Mouse (Mus musculus) brain, embryonic 14.5 days (tissue): ENCODE measurements around the gene Six3. TPM values are rescaled to one million over a fixed set of nuclear protein-coding genes. Genes with fewer than 3 reads are reported as not detected.

ENCODE experiments used
- DNase-seq: peaks from one replicate; pipeline ENCODE4 v3.0.0-alpha.2; 2011; ENCODE audit warnings: low read depth
- CTCF ChIP-seq: fragments of 200-500 bp; IDR thresholded peaks from 2 replicates; pipeline ENCODE4 v1.5.1; 2012; ENCODE audit warnings: inconsistent platforms, mild to moderate bottlenecking, moderate library complexity, borderline replicate concordance; ENCODE audit not compliant: insufficient read depth, insufficient read length; ENCODE audit errors: extremely low read depth
- POLR2A ChIP-seq: fragments of 200-500 bp; IDR thresholded peaks from 2 replicates; pipeline ENCODE4 v1.6.1; 2012; ENCODE audit warnings: mild to moderate bottlenecking, inconsistent platforms, borderline replicate concordance; ENCODE audit not compliant: poor library complexity, insufficient read depth, insufficient read length, severe bottlenecking; ENCODE audit errors: extremely low read depth
- polyA plus RNA-seq: library from polyadenylated mRNA; depleted of rRNA; stranded (reverse); fragments of >200 nt; gene quantifications from 2 replicates; pipeline ENCODE4 v1.2.3, GENCODE M21; 2012; rRNA removed

The Six3 gene
- polyA plus RNA-seq, 1 experiment = 24.0 TPM

DNA sequence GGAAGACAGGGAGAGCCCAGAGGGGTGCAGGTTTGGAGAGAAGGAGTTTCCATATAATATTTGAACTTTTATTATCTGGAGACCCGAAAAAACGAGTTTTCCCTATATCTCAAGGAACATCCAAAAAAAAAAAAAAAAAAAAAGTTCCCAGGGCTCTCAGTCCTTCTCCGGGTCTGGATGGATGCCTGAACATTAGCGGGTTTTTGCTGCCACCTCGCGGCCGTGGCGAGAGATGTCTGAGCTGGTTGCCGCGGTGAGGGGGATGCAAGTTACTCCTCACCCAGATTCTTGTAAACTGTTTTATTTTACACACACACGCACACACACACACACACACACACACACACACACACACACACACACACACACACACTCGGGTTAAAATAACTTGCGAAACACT, 20.2 kb downstream of the Six3 start:
- peak; percentile 87 for DNase-seq
- TF ChIP-seq POLR2A = no peak
- TF ChIP-seq CTCF = peak; percentile 94

DNA sequence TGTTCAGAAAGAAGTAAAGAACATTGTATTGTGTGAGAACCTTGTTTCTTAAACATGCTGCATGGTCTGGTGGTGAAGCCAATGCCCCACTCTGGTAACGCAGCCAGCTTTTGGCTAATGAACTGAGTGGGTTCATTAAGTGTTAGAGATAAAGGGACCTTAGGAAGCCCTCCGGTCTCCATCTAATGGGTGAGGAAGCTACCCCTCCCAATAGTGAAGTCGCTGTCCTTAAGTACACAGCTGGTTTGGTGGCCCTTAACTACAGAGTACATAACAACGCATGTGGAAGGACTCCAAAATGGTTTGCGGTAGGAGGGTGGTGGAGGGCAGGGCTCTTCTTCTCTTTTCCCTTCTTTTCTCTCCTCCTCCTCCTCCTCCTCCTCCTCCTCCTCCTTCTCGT, 24.5 kb downstream of the Six3 start:
- DNase-seq = no peak
- no peak for TF ChIP-seq CTCF
- no peak for TF ChIP-seq POLR2A

DNA sequence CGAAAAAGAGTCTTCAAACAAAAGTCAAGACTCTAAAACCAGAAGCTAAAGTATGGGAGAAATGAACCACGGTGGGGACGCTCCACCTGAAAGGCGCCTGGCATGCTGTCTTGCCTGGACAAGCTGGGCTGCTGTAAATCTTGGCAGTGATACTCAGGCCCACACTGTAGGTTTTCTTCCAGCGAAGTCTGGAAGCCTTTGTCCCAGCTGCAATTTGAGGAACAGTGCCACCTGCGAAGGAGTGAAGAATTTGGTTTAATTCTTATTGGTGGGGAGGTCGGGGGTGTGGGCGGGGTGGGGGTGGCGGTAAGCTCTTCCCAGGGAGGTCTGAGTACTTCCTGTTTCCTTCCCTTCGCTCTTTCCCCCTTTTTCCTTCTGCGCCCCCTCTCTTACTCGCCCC, 31.9 kb downstream of the Six3 start:
- TF ChIP-seq POLR2A = no peak
- TF ChIP-seq CTCF = no peak
- peak; percentile 70 for DNase-seq

DNA sequence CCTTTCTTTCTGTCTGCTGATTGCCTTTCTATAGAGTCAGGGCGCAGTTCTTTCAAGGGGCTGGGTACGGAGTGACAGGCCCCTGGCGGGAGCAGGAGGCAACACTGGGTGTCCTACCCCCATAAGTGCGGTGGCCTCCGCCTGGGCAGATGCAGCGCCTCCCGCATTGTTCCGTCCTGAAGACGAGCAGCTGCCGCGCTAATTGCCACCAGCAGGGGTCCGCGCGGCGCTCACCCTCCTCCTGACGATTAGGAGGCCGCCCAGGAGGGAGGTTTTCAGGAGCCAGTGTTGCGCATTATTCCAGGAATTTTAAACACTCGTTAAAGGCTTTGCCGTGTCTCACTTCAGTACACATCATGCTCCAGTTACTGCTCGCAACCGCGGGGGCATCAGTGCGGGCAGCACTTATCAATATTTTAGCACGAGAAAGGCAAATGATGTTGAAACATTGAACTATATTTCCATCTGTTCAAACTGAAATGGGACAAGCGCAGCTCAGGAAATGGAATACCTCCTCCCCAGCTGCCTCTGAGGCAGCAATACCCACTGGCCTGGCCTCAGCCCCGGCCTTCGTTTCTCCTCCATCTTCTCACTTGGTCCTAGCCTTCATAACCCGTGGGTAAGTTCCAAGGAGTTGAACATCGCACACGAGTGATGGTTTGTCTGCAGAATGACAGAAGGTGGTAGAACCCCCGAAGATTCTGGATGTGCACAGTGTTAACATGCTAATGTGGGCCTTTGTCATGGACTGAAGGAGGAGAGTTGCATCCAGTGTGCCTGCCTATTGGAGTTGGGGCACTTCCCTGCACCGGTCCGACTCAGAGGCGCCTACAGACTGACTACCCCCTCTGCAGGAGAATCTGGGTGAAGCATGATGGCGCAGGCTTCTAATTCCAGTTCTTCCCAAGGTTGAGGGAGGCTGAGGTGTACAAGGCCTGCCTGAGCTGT, 32.6 kb downstream of the Six3 start:
- peak; percentile 90 for DNase-seq
- no peak for TF ChIP-seq POLR2A
- peak; percentile 66 for TF ChIP-seq CTCF

DNA sequence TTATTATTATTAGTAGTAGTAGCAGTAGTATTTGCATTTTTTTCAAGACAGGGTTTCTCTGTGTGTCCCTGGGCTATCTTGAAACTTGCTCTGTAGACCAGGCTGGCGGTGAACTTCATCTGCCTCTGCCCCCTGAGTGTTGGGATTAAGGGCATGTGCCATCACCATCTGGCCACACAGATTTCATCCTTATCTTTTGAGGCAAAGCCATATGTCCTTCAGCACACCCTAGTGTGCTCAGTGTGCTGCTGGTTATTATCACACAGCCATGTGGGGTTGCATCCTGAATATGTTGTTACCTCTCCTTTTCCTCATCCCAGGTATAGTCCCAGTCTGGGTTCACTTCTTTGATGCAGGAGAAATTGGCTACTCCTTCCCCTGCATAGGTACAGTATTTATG, 46.6 kb downstream of the Six3 start:
- no peak for DNase-seq
- TF ChIP-seq CTCF = no peak
- TF ChIP-seq POLR2A = no peak

DNA sequence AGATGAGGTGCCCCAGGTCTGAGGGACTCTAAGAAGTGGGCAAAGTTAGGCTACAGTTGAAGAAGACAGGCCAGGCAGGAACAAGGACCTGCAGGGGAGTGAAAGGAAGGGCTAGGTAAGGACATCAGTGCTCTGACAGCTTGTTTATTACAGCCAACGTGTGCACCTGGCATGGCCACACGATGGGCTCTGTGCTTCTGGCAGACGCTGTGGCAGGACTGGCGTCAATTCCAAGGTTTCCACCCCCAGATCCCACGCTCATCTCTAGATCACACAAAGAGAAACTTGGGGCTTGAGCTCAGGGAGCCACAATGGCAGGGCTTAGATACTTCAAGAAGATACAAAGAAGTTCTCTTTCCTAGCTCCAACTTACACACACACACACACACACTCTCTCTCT, 48.1 kb downstream of the Six3 start:
- no peak for DNase-seq
- TF ChIP-seq CTCF (no peak), POLR2A (no peak)

DNA sequence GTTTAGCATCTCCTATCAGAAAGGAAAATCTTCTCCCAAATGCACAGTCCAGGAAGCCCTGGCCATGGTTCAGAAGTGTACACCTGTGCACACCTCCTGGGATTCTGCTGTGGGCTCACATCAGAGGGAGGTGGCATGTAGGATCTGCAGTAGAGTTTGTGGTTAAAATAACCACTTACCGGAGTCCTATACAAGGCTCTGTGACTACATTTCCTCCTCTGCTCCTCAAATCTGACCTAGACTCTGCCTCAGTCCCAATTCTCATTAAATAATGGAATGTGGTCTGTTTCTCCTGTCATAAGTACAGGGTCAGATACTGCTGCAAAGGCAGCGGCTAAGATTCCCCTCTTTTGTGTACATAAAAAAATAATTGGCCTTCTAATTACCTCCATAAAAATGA, 50.8 kb downstream of the Six3 start:
- TF ChIP-seq CTCF = no peak
- no peak for TF ChIP-seq POLR2A
- no peak for DNase-seq

DNA sequence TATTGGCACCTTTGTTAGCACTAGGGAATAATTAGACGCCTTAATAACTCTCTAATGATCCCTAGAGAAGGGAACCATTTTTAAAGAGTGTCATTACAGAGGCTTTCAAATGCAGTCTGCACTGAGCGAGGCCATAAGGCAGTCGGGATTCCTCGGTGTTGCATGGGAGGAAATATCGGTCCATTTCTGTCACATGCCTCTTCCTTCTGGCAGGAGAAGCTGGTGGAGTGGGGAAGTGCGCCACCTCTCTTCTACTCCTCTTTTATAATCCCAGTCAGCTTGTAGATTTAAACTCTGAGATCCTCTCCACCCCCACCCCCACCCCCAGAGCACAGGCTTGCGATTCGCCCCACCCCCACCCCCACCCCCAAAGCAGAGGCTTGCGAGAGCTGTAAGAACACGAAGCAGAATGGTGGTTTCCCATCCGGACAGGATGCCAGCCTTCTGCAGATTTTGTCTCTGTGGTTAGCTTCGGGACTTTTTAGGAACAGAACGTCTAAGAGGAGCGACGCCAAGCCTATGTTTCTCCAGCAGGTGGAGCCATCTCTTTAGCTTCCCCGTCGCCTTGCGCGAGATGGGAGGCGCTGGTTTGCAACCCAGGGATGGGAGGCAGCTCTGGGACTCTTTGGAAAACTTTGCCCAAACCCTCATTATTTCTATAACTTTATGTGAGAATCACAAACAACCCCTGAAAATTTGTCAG, 51.4 kb downstream of the Six3 start:
- no peak for TF ChIP-seq POLR2A
- TF ChIP-seq CTCF = peak; percentile 94
- peak; percentile 91 for DNase-seq

Other genes starting within 250 kb of the Six3 start
- 1.3 and 3.1 TPM in 2 replicates for gene Six2, start 74.7 kb downstream of the Six3 start, polyA plus RNA-seq